Mouse (Mus musculus) ES-Bruce4 (cell line): ENCODE data around the gene Zfp68. TPM values are rescaled to one million over a fixed set of nuclear protein-coding genes. Genes with fewer than 3 reads are reported as not detected.
"Not testable (repeated sequence)": the region's sequence is repeated elsewhere in the genome, so short reads cannot be mapped to it uniquely, and the experiment has no call there.

Experiments
- H3K27ac ChIP-seq: 2 replicates; pipeline ENCODE4 v1.5.1; 2012; ENCODE audit warnings: low read length, inconsistent platforms; ENCODE audit not compliant: insufficient read depth
- H3K27me3 ChIP-seq: 2 replicates; pipeline ENCODE4 v1.6.1; 2012; ENCODE audit warnings: mild to moderate bottlenecking, low read length, inconsistent platforms; ENCODE audit not compliant: control insufficient read depth, poor library complexity, insufficient read depth, severe bottlenecking
- H3K36me3 ChIP-seq: 2 replicates; pipeline ENCODE4 v1.6.1; 2012; ENCODE audit warnings: inconsistent platforms, mild to moderate bottlenecking, low read length, moderate library complexity; ENCODE audit not compliant: control insufficient read depth, poor library complexity, insufficient read depth, severe bottlenecking
- H3K4me1 ChIP-seq: one replicate; pipeline ENCODE4 v1.8.1; 2011; ENCODE audit warnings: low read length; ENCODE audit not compliant: control insufficient read depth, insufficient read depth
- H3K4me3 ChIP-seq: 2 replicates; pipeline ENCODE4 v1.5.1; 2011; ENCODE audit warnings: low read depth, mild to moderate bottlenecking, low read length
- H3K9ac ChIP-seq: 2 replicates; pipeline ENCODE4 v1.6.1; 2012; ENCODE audit warnings: low read depth, mild to moderate bottlenecking, inconsistent platforms; ENCODE audit not compliant: poor library complexity, severe bottlenecking
- H3K9me3 ChIP-seq: replicated peaks from 2 replicates; pipeline ENCODE4 v1.6.1; 2012; ENCODE audit warnings: mild to moderate bottlenecking, low read length, inconsistent platforms; ENCODE audit not compliant: control insufficient read depth, poor library complexity, insufficient read depth, severe bottlenecking
- CTCF ChIP-seq: IDR thresholded peaks from one replicate; pipeline ENCODE4 v1.8.1; 2011; ENCODE audit warnings: low read depth, low read length
- EP300 ChIP-seq: IDR thresholded peaks from 2 replicates; pipeline ENCODE4 v1.6.1; 2011; ENCODE audit warnings: low read depth, low read length; ENCODE audit not compliant: insufficient read depth
- POLR2A ChIP-seq: IDR thresholded peaks from one replicate; pipeline ENCODE4 v1.8.1; 2011; ENCODE audit warnings: low read length; ENCODE audit not compliant: insufficient read depth
- polyA plus RNA-seq: library from polyadenylated mRNA; stranded (reverse); fragments of >200 nt; gene quantifications from 2 replicates; pipeline ENCODE4 v1.2.4, GENCODE M21; 2011; ENCODE audit warnings: low read depth; ENCODE audit not compliant: missing spikeins, insufficient read depth, insufficient read length

Zfp68 gene
- polyA plus RNA-seq, 1 experiment, result 19.3 TPM

- H3K4me3 ChIP-seq, result no peak overlapping the region
- H3K27me3 ChIP-seq, result no peaks in the 10 kb centered on the region
- H3K9ac ChIP-seq, result no peak overlapping the region
- H3K9me3 ChIP-seq, result no peaks in the 10 kb centered on the region
- no peak overlapping the region for H3K27ac ChIP-seq
- peaks cover 4% of the 10 kb centered on the region; the same call in 1 of the 2 replicates for H3K36me3 ChIP-seq
- H3K4me1 ChIP-seq, result no peaks in the 10 kb centered on the region
- TF ChIP-seq POLR2A, result no peak
- peak; percentile 49 for TF ChIP-seq CTCF
These were observed 1.2 kb downstream of the Zfp68 start for GRCm38 (mm10) chr5:138618353-138618752.

GRCm38 (mm10) chr5:138587396-138587795 lies 32.2 kb downstream of the Zfp68 start:
- Histone ChIP-seq H3K4me3 (no peak overlapping the region), H3K9ac (no peak overlapping the region), H3K4me1 (no peaks in the 10 kb centered on the region), H3K9me3 (peaks cover 6% of the 10 kb centered on the region), H3K27ac (no peak overlapping the region), H3K36me3 (no peaks in the 10 kb centered on the region), H3K27me3 (no peaks in the 10 kb centered on the region)
- TF ChIP-seq CTCF (no peak), EP300 (no peak), POLR2A (no peak)

- no peaks in the 10 kb centered on the region for H3K9me3 ChIP-seq
- no peak overlapping the region for H3K9ac ChIP-seq
- peak; percentile 72 for TF ChIP-seq CTCF
- no peak for TF ChIP-seq EP300
- H3K36me3 ChIP-seq, result no peaks in the 10 kb centered on the region
- no peaks in the 10 kb centered on the region for H3K27me3 ChIP-seq
- no peaks in the 10 kb centered on the region for H3K4me1 ChIP-seq
- H3K4me3 ChIP-seq, result no peak overlapping the region
- no peak overlapping the region for H3K27ac ChIP-seq
These were observed 47.9 kb downstream of the Zfp68 start for GRCm38 (mm10) chr5:138571623-138572022.

- H3K9ac ChIP-seq, H3K4me3 ChIP-seq, H3K27ac ChIP-seq, H3K27me3 ChIP-seq, H3K4me1 ChIP-seq, H3K9me3 ChIP-seq, H3K36me3 ChIP-seq: not testable (repeated sequence)
These were observed 54.9 kb downstream of the Zfp68 start, which contains the start of gene 1700123K08Rik for GRCm38 (mm10) chr5:138564612-138565011. Gene 1700123K08Rik, minus strand, starts transcription at chr5:138564712.

Other genes starting within 250 kb of the Zfp68 start
- 20.3 and 21.7 TPM in 2 replicates for gene Zfp157, start 178.3 kb downstream of the Zfp68 start, polyA plus RNA-seq
- not detected in 2 replicates for gene 1700123K08Rik, start 55.0 kb downstream of the Zfp68 start, polyA plus RNA-seq
- gene A430033K04Rik, start 3.1 kb upstream of the Zfp68 start, polyA plus RNA-seq, result 3.5 and 3.7 TPM in 2 replicates
- gene Fam20c, start 134.8 kb upstream of the Zfp68 start, polyA plus RNA-seq, result 0.88 and 1.1 TPM in 2 replicates
- gene Gm5294, start 200.3 kb upstream of the Zfp68 start, polyA plus RNA-seq, result not detected in 2 replicates